Mouse (Mus musculus): ENCODE results near the gene Gpr173. TPM values are rescaled to one million over a fixed set of nuclear protein-coding genes. Genes with fewer than 3 reads are reported as not detected.

Gene Gpr173
- total RNA-seq, 2 experiments from 2014 or later = 12.0 to 14.4 TPM

DNA sequence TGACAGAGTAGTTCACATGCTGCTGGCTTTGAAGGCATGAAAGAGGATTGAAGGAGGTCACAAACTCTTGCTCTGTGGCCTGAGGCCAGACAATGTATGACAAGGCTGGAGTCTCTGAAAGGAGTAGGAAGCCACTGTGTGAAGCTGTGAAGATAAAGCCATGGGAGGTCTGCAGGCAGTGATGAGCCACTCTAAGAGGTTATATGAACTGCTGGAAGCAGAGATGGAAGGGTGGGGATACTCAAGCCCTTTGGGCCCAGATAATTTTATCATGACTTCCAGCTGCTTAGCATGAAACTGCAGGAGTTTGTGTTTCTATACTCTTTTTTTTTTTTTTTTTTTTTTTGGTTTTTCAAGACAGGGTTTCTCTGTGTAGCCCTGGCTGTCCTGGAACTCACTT lies 61.1 kb downstream of the Gpr173 start:
- DNase-seq (ENCODE audit: low spot score in 2 of 2) = no peak

DNA sequence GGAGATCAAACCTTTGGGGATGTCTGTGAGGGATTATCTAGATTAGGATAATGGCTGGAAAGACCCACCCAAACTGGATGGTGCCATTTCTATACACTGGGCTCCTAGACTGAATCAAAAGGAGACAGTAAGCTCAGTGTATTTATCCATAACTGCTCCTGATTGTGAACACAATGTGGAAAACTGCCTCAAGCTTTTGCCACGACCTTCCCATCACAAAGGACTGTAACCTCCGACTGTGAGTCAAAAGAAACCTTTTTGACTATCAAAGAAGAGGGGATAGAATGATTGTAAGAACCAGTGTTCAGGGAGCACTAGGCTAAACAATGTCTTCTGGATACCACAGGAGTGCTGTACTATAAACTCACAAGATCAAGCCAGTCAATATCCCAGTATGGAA lies 62.3 kb downstream of the Gpr173 start:
- DNase-seq (ENCODE audit: low spot score in 2 of 2) = no peak

Other genes starting within 250 kb of the Gpr173 start
- gene Iqsec2, start 224.4 kb downstream of the Gpr173 start, total RNA-seq (2021) = 100 to 1,000 TPM; 157 to 175 TPM
- gene Kdm5c, start 135.7 kb downstream of the Gpr173 start, total RNA-seq (2021) = 10 to 100 TPM; 45.4 to 79.6 TPM
- gene Kantr, start 41.2 kb downstream of the Gpr173 start, total RNA-seq (2021) = 10 to 100 TPM; 51.1 to 55.2 TPM
- 100 to 1,000 TPM; 110 to 121 TPM for gene Tspyl2, start 26.3 kb downstream of the Gpr173 start, total RNA-seq (2021)
- gene Cldn34a, start 194.6 kb upstream of the Gpr173 start, total RNA-seq (2021) = not detected